Mouse (Mus musculus): ENCODE results near the gene Syp. TPM values are rescaled to one million over a fixed set of nuclear protein-coding genes. Genes with fewer than 3 reads are reported as not detected.

Syp gene
- polyA plus RNA-seq, 2 experiments, result 0.51 to 2.1 TPM

- no peak overlapping the region for H3K9ac ChIP-seq (ENCODE audit: low read depth, low read length, severe bottlenecking)
- ATAC-seq (ENCODE audit: low FRiP score, low read depth) (no peak), DNase-seq (ENCODE audit: low spot score) (no peak)
- no peaks in the 10 kb centered on the region for H3K9me3 ChIP-seq (ENCODE audit: control insufficient read depth, low read length)
- no peak overlapping the region for H3K4me2 ChIP-seq (replicated peaks; ENCODE audit: low read depth, low read length, severe bottlenecking)
- no peak overlapping the region for H3K27ac ChIP-seq (replicated peaks; ENCODE audit: low read depth, low read length)
- TF ChIP-seq POLR2A (IDR thresholded peaks at IDR 0.05; ENCODE audit: borderline replicate concordance, extremely low read depth, insufficient read depth, insufficient read length), result no peak
- H3K36me3 ChIP-seq (ENCODE audit: control insufficient read depth, insufficient read depth, low read length), result no peaks in the 10 kb centered on the region
- no peaks in the 10 kb centered on the region for H3K27me3 ChIP-seq (ENCODE audit: control insufficient read depth, insufficient read depth, low read length)
- no peaks in the 10 kb centered on the region for H3K4me1 ChIP-seq (ENCODE audit: control insufficient read depth, insufficient read depth, low read length)
- 62% methylated on average over 3 of the region's 3 CpGs for WGBS
- no peak overlapping the region for H3K4me3 ChIP-seq (replicated peaks; ENCODE audit: low read length)
Measured at GRCm38 (mm10) chrX:7635101-7635500, 3.2 kb upstream of the Syp start.

GRCm38 (mm10) chrX:7639536-7640325 lies 1.5 kb downstream of the Syp start:
- no peak for TF ChIP-seq POLR2A (IDR thresholded peaks at IDR 0.05; ENCODE audit: borderline replicate concordance, extremely low read depth, insufficient read depth, insufficient read length)
- ATAC-seq (ENCODE audit: low FRiP score, low read depth) (no peak), DNase-seq (ENCODE audit: low spot score) (no peak)
- Histone ChIP-seq H3K27ac (replicated peaks; ENCODE audit: low read depth, low read length) (no peak overlapping the region), H3K36me3 (ENCODE audit: control insufficient read depth, insufficient read depth, low read length) (no peaks in the 10 kb centered on the region), H3K9ac (ENCODE audit: low read depth, low read length, severe bottlenecking) (no peak overlapping the region), H3K4me2 (replicated peaks; ENCODE audit: low read depth, low read length, severe bottlenecking) (no peak overlapping the region), H3K9me3 (ENCODE audit: control insufficient read depth, low read length) (no peaks in the 10 kb centered on the region), H3K4me1 (ENCODE audit: control insufficient read depth, insufficient read depth, low read length) (no peaks in the 10 kb centered on the region), H3K27me3 (ENCODE audit: control insufficient read depth, insufficient read depth, low read length) (no peaks in the 10 kb centered on the region; the same call in 1 of the 2 replicates), H3K4me3 (replicated peaks; ENCODE audit: low read length) (no peak overlapping the region)
- 23% methylated on average over 13 of the region's 13 CpGs for WGBS

GRCm38 (mm10) chrX:7640785-7641184 lies 2.5 kb downstream of the Syp start:
- 28% methylated on average over 10 of the region's 12 CpGs for WGBS
- H3K9me3 ChIP-seq (ENCODE audit: control insufficient read depth, low read length), result no peaks in the 10 kb centered on the region
- TF ChIP-seq POLR2A (IDR thresholded peaks at IDR 0.05; ENCODE audit: borderline replicate concordance, extremely low read depth, insufficient read depth, insufficient read length), result no peak
- no peak overlapping the region for H3K4me2 ChIP-seq (replicated peaks; ENCODE audit: low read depth, low read length, severe bottlenecking)
- H3K36me3 ChIP-seq (ENCODE audit: control insufficient read depth, insufficient read depth, low read length), result no peaks in the 10 kb centered on the region
- no peaks in the 10 kb centered on the region; the same call in 1 of the 2 replicates for H3K27me3 ChIP-seq (ENCODE audit: control insufficient read depth, insufficient read depth, low read length)
- H3K9ac ChIP-seq (ENCODE audit: low read depth, low read length, severe bottlenecking), result no peak overlapping the region
- DNase-seq (ENCODE audit: low spot score) (no peak), ATAC-seq (ENCODE audit: low FRiP score, low read depth) (no peak)
- H3K27ac ChIP-seq (replicated peaks; ENCODE audit: low read depth, low read length), result no peak overlapping the region
- H3K4me1 ChIP-seq (ENCODE audit: control insufficient read depth, insufficient read depth, low read length), result no peaks in the 10 kb centered on the region
- H3K4me3 ChIP-seq (replicated peaks; ENCODE audit: low read length), result no peak overlapping the region

DNA sequence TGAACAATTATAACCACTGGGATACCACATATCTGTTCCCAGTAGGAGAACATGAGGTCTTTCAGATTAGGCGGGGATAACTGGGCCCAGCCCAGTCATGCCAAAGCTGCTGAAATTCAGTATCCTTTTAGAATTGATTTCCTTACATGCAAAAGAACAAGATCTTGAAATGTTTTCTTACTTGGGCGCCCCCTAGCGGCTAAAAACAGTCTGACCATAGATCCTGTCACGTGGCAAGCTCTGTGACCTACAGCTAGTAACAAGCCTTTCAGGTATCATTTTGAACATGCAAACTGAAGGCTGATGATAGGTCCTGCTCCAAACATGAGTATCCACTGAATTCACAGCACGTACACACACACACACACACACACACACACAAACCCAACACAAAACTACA lies 7.1 kb downstream of the Syp start:
- WGBS, result 17% methylated on average over 5 of the region's 5 CpGs

DNA sequence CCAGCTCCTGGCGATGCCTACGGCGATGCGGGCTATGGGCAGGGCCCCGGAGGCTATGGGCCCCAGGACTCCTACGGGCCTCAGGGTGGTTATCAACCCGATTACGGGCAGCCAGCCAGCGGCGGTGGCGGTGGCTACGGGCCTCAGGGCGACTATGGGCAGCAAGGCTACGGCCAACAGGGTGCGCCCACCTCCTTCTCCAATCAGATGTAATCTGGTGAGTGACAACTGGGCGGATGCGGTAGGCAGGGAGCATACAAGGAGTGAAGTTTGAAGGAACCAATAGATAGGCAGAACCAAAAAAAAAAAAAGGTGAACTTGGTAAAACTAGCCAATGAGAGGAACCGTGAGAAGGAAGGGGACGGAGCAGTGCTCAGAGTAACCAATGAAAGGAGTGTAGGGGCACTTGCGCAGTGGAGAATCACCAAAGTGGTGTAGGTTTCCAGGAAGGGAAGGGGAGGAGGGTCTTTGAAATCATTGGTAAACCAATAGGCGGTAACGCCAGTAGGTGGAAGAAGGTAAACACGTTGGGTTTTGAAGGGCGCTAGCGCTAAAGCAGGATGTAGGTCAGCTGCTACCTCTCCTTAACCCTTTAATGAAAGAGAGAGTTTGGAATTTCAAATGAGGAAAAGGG lies 10.5 kb downstream of the Syp start:
- Histone ChIP-seq H3K36me3 (ENCODE audit: control insufficient read depth, insufficient read depth, low read length) (no peaks in the 10 kb centered on the region), H3K9me3 (ENCODE audit: control insufficient read depth, low read length) (no peaks in the 10 kb centered on the region), H3K4me3 (replicated peaks; ENCODE audit: low read length) (peak overlapping the region; percentile 50), H3K9ac (ENCODE audit: low read depth, low read length, severe bottlenecking) (peak overlapping the region; percentile 61), H3K4me2 (replicated peaks; ENCODE audit: low read depth, low read length, severe bottlenecking) (peak overlapping the region; percentile 54), H3K27ac (replicated peaks; ENCODE audit: low read depth, low read length) (peak overlapping the region; percentile 58; the same call in 1 of the 2 replicates), H3K4me1 (ENCODE audit: control insufficient read depth, insufficient read depth, low read length) (no peaks in the 10 kb centered on the region), H3K27me3 (ENCODE audit: control insufficient read depth, insufficient read depth, low read length) (no peaks in the 10 kb centered on the region)
- 14% methylated on average over 25 of the region's 25 CpGs for WGBS
- ATAC-seq (ENCODE audit: low FRiP score, low read depth), result peak; percentile 98
- TF ChIP-seq POLR2A (IDR thresholded peaks at IDR 0.05; ENCODE audit: borderline replicate concordance, extremely low read depth, insufficient read depth, insufficient read length), result 0 out of 2 replicates have a peak, but pooled peaks have one; percentile 33
- DNase-seq (ENCODE audit: low spot score), result peak; percentile 94

More for the DNA sequence above, 7.1 kb downstream of the Syp start:
- Histone ChIP-seq H3K9me3 (ENCODE audit: control insufficient read depth, low read length) (no peaks in the 10 kb centered on the region), H3K4me3 (replicated peaks; ENCODE audit: low read length) (no peak overlapping the region), H3K36me3 (ENCODE audit: control insufficient read depth, insufficient read depth, low read length) (no peaks in the 10 kb centered on the region), H3K27me3 (ENCODE audit: control insufficient read depth, insufficient read depth, low read length) (no peaks in the 10 kb centered on the region; the same call in 1 of the 2 replicates), H3K9ac (ENCODE audit: low read depth, low read length, severe bottlenecking) (no peak overlapping the region), H3K27ac (replicated peaks; ENCODE audit: low read depth, low read length) (no peak overlapping the region), H3K4me1 (ENCODE audit: control insufficient read depth, insufficient read depth, low read length) (no peaks in the 10 kb centered on the region), H3K4me2 (replicated peaks; ENCODE audit: low read depth, low read length, severe bottlenecking) (no peak overlapping the region)
- DNase-seq (ENCODE audit: low spot score) (peak; percentile 66), ATAC-seq (ENCODE audit: low FRiP score, low read depth) (no peak)
- TF ChIP-seq POLR2A (IDR thresholded peaks at IDR 0.05; ENCODE audit: borderline replicate concordance, extremely low read depth, insufficient read depth, insufficient read length), result no peak
